Mouse (Mus musculus) kidney, adult 10 weeks (tissue): Measurements from ENCODE around the gene Zfp715. TPM values are rescaled to one million over a fixed set of nuclear protein-coding genes. Genes with fewer than 3 reads are reported as not detected.

ENCODE experiments used
- polyA plus RNA-seq: library from polyadenylated mRNA; stranded (reverse); fragments of 350-450 nt; fragmentation: Illumina TruSeq; extraction: RNeasy Lipid Tissue Mini Kit (QIAGEN cat#74804); gene quantifications from one replicate; pipeline ENCODE4 v1.2.3, GENCODE M21; 2014; ENCODE audit warnings: low read depth, low replicate concordance

Zfp715 gene
- 38.8 TPM for polyA plus RNA-seq

DNA sequence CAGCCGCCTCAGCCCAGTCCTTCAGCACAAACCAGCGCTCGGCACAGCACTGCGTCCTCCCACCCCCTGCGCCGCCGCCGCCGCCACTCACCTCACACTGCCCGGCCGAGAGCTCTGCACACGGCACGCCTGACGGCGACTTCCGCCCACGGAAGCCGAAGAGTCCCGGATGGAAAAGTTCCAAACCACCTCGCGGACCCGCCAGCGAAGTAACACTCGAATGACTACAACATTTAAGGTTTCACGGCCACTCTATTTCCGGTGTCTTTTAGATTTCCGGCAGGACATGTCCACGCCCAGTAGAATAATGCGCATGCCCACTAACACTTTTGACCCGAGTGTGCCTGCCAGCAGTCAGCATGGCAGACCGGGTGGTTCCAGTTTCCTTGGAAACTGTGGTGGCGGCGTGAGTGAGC, at the start of gene Zfp715:
Gene Zfp715 (minus strand): TSS at position 282 of the 416 bp plus-strand sequence.

DNA sequence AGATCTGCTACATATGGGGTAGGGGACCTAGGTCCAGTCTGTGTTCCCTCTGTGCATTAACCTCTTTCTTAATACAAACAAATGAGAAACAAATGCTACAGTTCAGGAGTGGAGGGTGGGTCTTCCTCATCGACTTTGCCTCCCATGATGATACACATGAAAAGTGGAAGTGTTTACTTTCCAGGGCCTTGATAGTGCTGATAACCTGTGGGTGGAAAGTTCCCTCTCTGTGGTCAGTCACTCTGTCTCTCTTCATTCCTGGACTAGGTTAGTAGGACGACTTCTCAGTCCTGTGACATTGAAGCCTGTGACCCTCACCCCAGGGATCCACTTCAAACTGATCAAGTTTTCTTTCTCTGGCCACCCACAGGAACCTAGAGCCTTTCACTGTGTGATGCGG, 38.1 kb upstream of the Zfp715 start, which contains the start of gene Siglecf:
Gene Siglecf (plus strand): TSS at position 188 of the 400 bp plus-strand sequence.

Other genes starting within 250 kb of the Zfp715 start
- gene Zfp936, start 199.1 kb downstream of the Zfp715 start, polyA plus RNA-seq: not detected
- not detected for gene Siglecf, start 38.0 kb upstream of the Zfp715 start, polyA plus RNA-seq
- not detected for gene Siglecg, start 94.9 kb upstream of the Zfp715 start, polyA plus RNA-seq
- gene Lim2, start 114.4 kb upstream of the Zfp715 start, polyA plus RNA-seq: not detected
- not detected for gene Nkg7, start 123.8 kb upstream of the Zfp715 start, polyA plus RNA-seq
- not detected for gene Cldnd2, start 127.5 kb upstream of the Zfp715 start, polyA plus RNA-seq
- 12.4 TPM for gene Etfb, start 130.8 kb upstream of the Zfp715 start, polyA plus RNA-seq
- not detected for gene Gm45233, start 130.8 kb upstream of the Zfp715 start, polyA plus RNA-seq
- 0.89 TPM for gene Vsig10l, start 149.9 kb upstream of the Zfp715 start, polyA plus RNA-seq
- not detected for gene Iglon5, start 176.8 kb upstream of the Zfp715 start, polyA plus RNA-seq
- gene 4931406B18Rik, start 192.6 kb upstream of the Zfp715 start, polyA plus RNA-seq: not detected
- gene Cd33, start 231.1 kb upstream of the Zfp715 start, polyA plus RNA-seq: 1.7 TPM
- 1.6 TPM for gene Zfp658, start 249.0 kb upstream of the Zfp715 start, polyA plus RNA-seq